Mouse (Mus musculus): ENCODE data around the gene Vegfa. TPM values are rescaled to one million over a fixed set of nuclear protein-coding genes. Genes with fewer than 3 reads are reported as not detected.

Vegfa gene
- polyA plus RNA-seq, 1 experiment from 2014 or later = 5.5 TPM

- no peaks in the 10 kb centered on the region for H3K27me3 ChIP-seq
- no peak overlapping the region for H3K9ac ChIP-seq
- H3K4me1 ChIP-seq = peaks cover 17% of the 10 kb centered on the region
- no peak overlapping the region for H3K4me2 ChIP-seq
- no peaks in the 10 kb centered on the region for H3K36me3 ChIP-seq
- H3K9me3 ChIP-seq = peaks cover 3% of the 10 kb centered on the region; the same call in 1 of the 2 replicates
- no peak for ATAC-seq (ENCODE audit: insufficient number of reproducible peaks, insufficient read depth, low FRiP score, low TSS enrichment, low read depth)
- H3K27ac ChIP-seq = no peak overlapping the region
- WGBS = 95% methylated on average over 4 of the region's 4 CpGs
- no peak overlapping the region for H3K4me3 ChIP-seq
Observed at GRCm38 (mm10) chr17:46048184-46048583, 16.0 kb upstream of the Vegfa start.

- H3K9ac ChIP-seq = no peak overlapping the region
- H3K36me3 ChIP-seq = no peaks in the 10 kb centered on the region
- no peaks in the 10 kb centered on the region for H3K27me3 ChIP-seq
- no peak overlapping the region for H3K4me2 ChIP-seq
- no peak overlapping the region for H3K4me3 ChIP-seq
- 84% methylated on average over 8 of the region's 8 CpGs for WGBS
- H3K27ac ChIP-seq = no peak overlapping the region
- no peak for ATAC-seq (ENCODE audit: insufficient number of reproducible peaks, insufficient read depth, low FRiP score, low TSS enrichment, low read depth)
- peaks cover 10% of the 10 kb centered on the region for H3K4me1 ChIP-seq
- H3K9me3 ChIP-seq = peaks cover 3% of the 10 kb centered on the region; the same call in 1 of the 2 replicates
Observed at GRCm38 (mm10) chr17:46045742-46046141, 13.6 kb upstream of the Vegfa start.

- H3K4me1 ChIP-seq = peaks cover 11% of the 10 kb centered on the region
- H3K9me3 ChIP-seq = peaks cover 3% of the 10 kb centered on the region; the same call in 1 of the 2 replicates
- no peaks in the 10 kb centered on the region for H3K27me3 ChIP-seq
- no peak for ATAC-seq (ENCODE audit: insufficient number of reproducible peaks, insufficient read depth, low FRiP score, low TSS enrichment, low read depth)
- no peak overlapping the region for H3K9ac ChIP-seq
- 88% methylated on average over 5 of the region's 5 CpGs for WGBS
- no peak overlapping the region for H3K4me2 ChIP-seq
- H3K4me3 ChIP-seq = no peak overlapping the region
- H3K36me3 ChIP-seq = no peaks in the 10 kb centered on the region
- H3K27ac ChIP-seq = no peak overlapping the region
Observed at GRCm38 (mm10) chr17:46044953-46045352, 12.8 kb upstream of the Vegfa start.

GRCm38 (mm10) chr17:46042158-46042557 is 10.0 kb upstream of the Vegfa start:
- no peaks in the 10 kb centered on the region for H3K27me3 ChIP-seq
- H3K9me3 ChIP-seq = no peaks in the 10 kb centered on the region
- no peaks in the 10 kb centered on the region for H3K36me3 ChIP-seq
- H3K4me3 ChIP-seq = no peak overlapping the region
- no peak overlapping the region for H3K27ac ChIP-seq
- 0 out of 2 replicates have a peak, but pooled peaks cover 3% of the 10 kb centered on the region for H3K4me1 ChIP-seq
- 77% methylated on average over 8 of the region's 8 CpGs for WGBS
- H3K4me2 ChIP-seq = no peak overlapping the region
- ATAC-seq (ENCODE audit: insufficient number of reproducible peaks, insufficient read depth, low FRiP score, low TSS enrichment, low read depth) = no peak
- no peak overlapping the region for H3K9ac ChIP-seq

- Histone ChIP-seq H3K9ac (no peak overlapping the region), H3K27ac (no peak overlapping the region), H3K27me3 (no peaks in the 10 kb centered on the region), H3K36me3 (no peaks in the 10 kb centered on the region), H3K4me3 (no peak overlapping the region), H3K9me3 (no peaks in the 10 kb centered on the region), H3K4me1 (0 out of 2 replicates have a peak, but pooled peaks cover 3% of the 10 kb centered on the region), H3K4me2 (no peak overlapping the region)
- no peak for ATAC-seq (ENCODE audit: insufficient number of reproducible peaks, insufficient read depth, low FRiP score, low TSS enrichment, low read depth)
- WGBS = 91% methylated on average over 3 of the region's 3 CpGs
Observed at GRCm38 (mm10) chr17:46041679-46042078, 9.5 kb upstream of the Vegfa start.

- ATAC-seq (ENCODE audit: insufficient number of reproducible peaks, insufficient read depth, low FRiP score, low TSS enrichment, low read depth) = no peak
- Histone ChIP-seq H3K27ac (no peak overlapping the region), H3K9me3 (no peaks in the 10 kb centered on the region), H3K9ac (no peak overlapping the region), H3K4me3 (no peak overlapping the region), H3K36me3 (no peaks in the 10 kb centered on the region), H3K4me2 (no peak overlapping the region), H3K27me3 (no peaks in the 10 kb centered on the region), H3K4me1 (0 out of 2 replicates have a peak, but pooled peaks cover 3% of the 10 kb centered on the region)
- 60% methylated on average over 5 of the region's 5 CpGs for WGBS
Observed at GRCm38 (mm10) chr17:46041223-46041622, 9.1 kb upstream of the Vegfa start.

- ATAC-seq (ENCODE audit: insufficient number of reproducible peaks, insufficient read depth, low FRiP score, low TSS enrichment, low read depth) = no peak
- WGBS = 48% methylated on average over 6 of the region's 6 CpGs
- H3K9me3 ChIP-seq = no peaks in the 10 kb centered on the region
- H3K9ac ChIP-seq = 0 out of 2 replicates have a peak overlapping the region, but pooled peaks have one; percentile 4
- H3K4me2 ChIP-seq = no peak overlapping the region
- no peaks in the 10 kb centered on the region for H3K27me3 ChIP-seq
- H3K4me1 ChIP-seq = 0 out of 2 replicates have a peak, but pooled peaks cover 3% of the 10 kb centered on the region
- no peak overlapping the region for H3K27ac ChIP-seq
- H3K4me3 ChIP-seq = no peak overlapping the region
- H3K36me3 ChIP-seq = no peaks in the 10 kb centered on the region
Observed at GRCm38 (mm10) chr17:46040561-46040960, 8.4 kb upstream of the Vegfa start.

DNA sequence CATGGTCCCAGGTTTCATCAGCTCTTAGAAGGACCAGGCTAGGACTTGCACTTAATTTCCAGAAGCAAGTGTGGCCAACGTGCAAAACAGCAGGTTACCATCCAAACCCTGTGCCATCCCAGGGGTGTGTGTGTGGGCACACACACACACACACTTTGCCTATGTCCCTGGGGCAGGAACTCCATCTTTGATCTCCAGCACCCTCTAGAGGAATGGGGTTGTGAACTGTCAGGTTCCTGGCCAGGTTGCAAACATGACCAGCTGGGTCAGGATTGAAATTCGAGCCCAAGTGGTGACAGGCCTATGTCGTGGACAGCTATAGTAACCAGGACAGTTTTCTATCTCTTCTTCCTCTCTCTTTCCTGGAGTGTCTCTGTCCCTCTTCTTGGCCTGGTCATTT is 6.7 kb upstream of the Vegfa start:
- no peak for ATAC-seq (ENCODE audit: insufficient number of reproducible peaks, insufficient read depth, low FRiP score, low TSS enrichment, low read depth)
- H3K9ac ChIP-seq = no peak overlapping the region
- no peak overlapping the region for H3K4me2 ChIP-seq
- no peaks in the 10 kb centered on the region for H3K27me3 ChIP-seq
- H3K4me1 ChIP-seq = peaks cover 7% of the 10 kb centered on the region
- H3K27ac ChIP-seq = no peak overlapping the region
- 34% methylated on average over 3 of the region's 3 CpGs for WGBS
- no peak overlapping the region for H3K4me3 ChIP-seq
- H3K9me3 ChIP-seq = no peaks in the 10 kb centered on the region
- H3K36me3 ChIP-seq = no peaks in the 10 kb centered on the region

- Histone ChIP-seq H3K4me1 (peaks cover 19% of the 10 kb centered on the region), H3K9me3 (no peaks in the 10 kb centered on the region), H3K4me2 (no peak overlapping the region), H3K27ac (no peak overlapping the region), H3K27me3 (no peaks in the 10 kb centered on the region), H3K9ac (no peak overlapping the region), H3K36me3 (no peaks in the 10 kb centered on the region), H3K4me3 (no peak overlapping the region)
- ATAC-seq (ENCODE audit: insufficient number of reproducible peaks, insufficient read depth, low FRiP score, low TSS enrichment, low read depth) = no peak
- 85% methylated on average over 6 of the region's 6 CpGs for WGBS
Observed at GRCm38 (mm10) chr17:46036400-46036799, 4.2 kb upstream of the Vegfa start.

DNA sequence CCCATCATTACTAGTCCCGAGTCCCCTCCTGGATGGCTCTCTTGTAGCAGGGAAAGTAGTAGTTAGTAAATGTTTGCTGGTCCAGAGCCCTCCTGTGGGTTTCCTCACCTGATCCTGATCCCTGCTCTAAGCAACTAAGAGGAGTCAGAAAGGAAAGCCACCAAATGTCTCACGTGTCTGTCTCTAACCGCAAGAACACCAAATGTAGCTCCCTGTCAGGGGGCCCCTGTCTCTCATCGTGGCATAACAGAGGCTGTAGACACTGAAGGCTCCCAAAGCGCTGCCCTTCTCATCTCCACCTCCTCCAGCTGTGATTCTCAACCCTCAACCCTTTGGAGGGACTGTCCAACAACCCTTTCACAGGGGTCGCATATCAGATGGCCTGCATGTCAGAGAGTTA is 1.9 kb upstream of the Vegfa start:
- Histone ChIP-seq H3K9ac (peak overlapping the region; percentile 99), H3K9me3 (no peaks in the 10 kb centered on the region), H3K4me2 (peak overlapping the region; percentile 89), H3K4me1 (peaks cover 22% of the 10 kb centered on the region), H3K27ac (no peak overlapping the region), H3K36me3 (no peaks in the 10 kb centered on the region), H3K4me3 (no peak overlapping the region), H3K27me3 (no peaks in the 10 kb centered on the region)
- no peak for ATAC-seq (ENCODE audit: insufficient number of reproducible peaks, insufficient read depth, low FRiP score, low TSS enrichment, low read depth)
- 54% methylated on average over 6 of the region's 6 CpGs for WGBS

GRCm38 (mm10) chr17:46033607-46034006 is 1.4 kb upstream of the Vegfa start:
- Histone ChIP-seq H3K9ac (peak overlapping the region; percentile 99; the same call in 1 of the 2 replicates), H3K4me1 (peaks cover 27% of the 10 kb centered on the region), H3K27me3 (no peaks in the 10 kb centered on the region), H3K27ac (0 out of 2 replicates have a peak overlapping the region, but pooled peaks have one; percentile 28), H3K36me3 (no peaks in the 10 kb centered on the region), H3K9me3 (no peaks in the 10 kb centered on the region), H3K4me3 (peak overlapping the region; percentile 72; the same call in 1 of the 2 replicates), H3K4me2 (peak overlapping the region; percentile 89)
- ATAC-seq (ENCODE audit: insufficient number of reproducible peaks, insufficient read depth, low FRiP score, low TSS enrichment, low read depth) = no peak
- 24% methylated on average over 2 of the region's 2 CpGs for WGBS

DNA sequence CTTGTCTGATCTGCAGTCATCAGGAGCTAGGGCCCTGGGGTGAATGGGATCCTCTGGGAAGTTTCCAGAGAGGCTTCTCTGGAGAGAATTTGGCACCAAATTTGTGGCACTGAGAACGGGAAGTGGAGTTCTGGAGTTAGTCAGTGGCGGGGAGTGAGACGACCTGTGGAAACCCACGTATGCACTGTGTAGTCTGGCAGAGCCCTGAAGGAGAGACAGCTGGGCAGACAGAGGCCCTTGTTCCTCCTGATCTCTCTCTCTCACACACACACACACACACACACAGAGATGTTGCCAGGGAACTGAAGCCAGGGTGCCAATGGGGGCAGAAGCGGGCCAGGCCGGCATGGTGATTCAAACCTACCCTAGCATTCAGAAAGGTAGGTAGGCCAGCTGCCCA is 953 bp upstream of the Vegfa start:
- peaks cover 32% of the 10 kb centered on the region for H3K4me1 ChIP-seq
- WGBS = 36% methylated on average over 6 of the region's 6 CpGs
- H3K4me3 ChIP-seq = peak overlapping the region; percentile 72
- no peaks in the 10 kb centered on the region for H3K36me3 ChIP-seq
- peak overlapping the region; percentile 99; the same call in 1 of the 2 replicates for H3K9ac ChIP-seq
- peak overlapping the region; percentile 89 for H3K4me2 ChIP-seq
- no peaks in the 10 kb centered on the region for H3K27me3 ChIP-seq
- H3K27ac ChIP-seq = peak overlapping the region; percentile 28; the same call in 1 of the 2 replicates
- no peaks in the 10 kb centered on the region for H3K9me3 ChIP-seq
- no peak for ATAC-seq (ENCODE audit: insufficient number of reproducible peaks, insufficient read depth, low FRiP score, low TSS enrichment, low read depth)

All from embryonic facial prominence, embryonic 13.5 days (tissue).